Mouse (Mus musculus): ENCODE measurements around the gene St3gal3. TPM values are rescaled to one million over a fixed set of nuclear protein-coding genes. Genes with fewer than 3 reads are reported as not detected.

The St3gal3 gene
- polyA plus RNA-seq, 2 experiments: 0.85 to 3.2 TPM

DNA sequence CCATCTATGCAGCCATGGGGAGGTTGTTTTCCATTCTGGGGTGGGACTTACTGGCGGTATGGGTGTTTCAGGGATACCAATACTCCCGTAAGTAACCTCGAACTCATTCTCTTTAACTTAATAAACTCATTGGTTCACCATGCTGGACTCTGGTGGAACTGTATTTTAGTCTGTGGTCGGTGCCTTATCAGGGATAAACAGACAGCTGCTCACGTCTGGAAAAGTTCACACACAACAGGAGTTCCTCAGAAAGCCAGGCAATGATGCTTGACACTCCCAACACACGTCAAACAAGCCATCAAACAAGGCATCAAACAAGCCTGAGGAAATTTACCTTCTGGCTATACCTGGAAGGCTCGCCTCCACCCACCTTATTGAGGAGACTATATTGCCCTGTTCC is 19.6 kb downstream of the St3gal3 start:
- Histone ChIP-seq H3K36me3 (replicated peaks; ENCODE audit: control insufficient read depth, insufficient read depth, low read depth) (no peaks in the 10 kb centered on the region), H3K9me3 (ENCODE audit: control insufficient read depth, low read length) (no peaks in the 10 kb centered on the region), H3K4me3 (ENCODE audit: insufficient read depth in 1 of 2, low read depth in 2 of 2, low read length in 2 of 2) (no peak overlapping the region), H3K9ac (replicated peaks) (no peak overlapping the region), H3K4me1 (replicated peaks; ENCODE audit: control insufficient read depth in 2 of 2, insufficient read depth in 2 of 2, low read length in 1 of 2) (peaks cover 3 to 8% of the 10 kb centered on the region in 2 experiments), H3K27ac (no peak overlapping the region), H3K27me3 (ENCODE audit: control insufficient read depth, insufficient read depth, low read length) (no peaks in the 10 kb centered on the region), H3K4me2 (ENCODE audit: low read depth) (no peak overlapping the region)
- 38% methylated on average over 7 of the region's 7 CpGs for WGBS (ENCODE audit: insufficient replicate concordance)
- no peak for DNase-seq (ENCODE audit: low read depth in 3 of 3, low spot score in 3 of 3)
- TF ChIP-seq EP300 (IDR thresholded peaks at IDR 0.05; ENCODE audit: low read depth) (no peak), CTCF (IDR thresholded peaks at IDR 0.05; ENCODE audit: low read depth) (no peak)
- ATAC-seq (ENCODE audit: insufficient read depth): peak; percentile 23; the same call in 1 of the 2 replicates

DNA sequence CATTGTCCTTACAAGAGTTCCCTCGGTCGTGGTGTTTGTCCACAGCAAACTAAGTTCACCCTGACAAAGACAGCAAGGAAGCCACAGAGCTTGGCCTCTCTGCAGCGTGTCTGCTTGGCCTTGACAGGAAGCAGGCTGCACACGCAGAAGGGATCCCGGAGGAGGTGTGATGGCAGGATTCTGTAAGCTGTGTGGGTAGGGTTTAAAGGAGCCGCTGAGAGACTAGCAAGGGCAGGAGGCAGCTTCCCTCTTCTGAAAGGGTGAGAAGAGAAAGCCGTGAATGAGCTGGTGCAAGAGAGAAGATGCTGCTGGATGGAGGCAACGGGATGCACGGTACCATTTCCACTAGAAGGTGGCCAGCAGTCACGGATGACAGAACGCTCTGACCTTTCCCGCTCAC is 22.1 kb downstream of the St3gal3 start:
- H3K4me3 ChIP-seq (ENCODE audit: insufficient read depth in 1 of 2, low read depth in 2 of 2, low read length in 2 of 2): no peak overlapping the region
- no peaks in the 10 kb centered on the region for H3K9me3 ChIP-seq (ENCODE audit: control insufficient read depth, low read length)
- no peaks in the 10 kb centered on the region for H3K36me3 ChIP-seq (replicated peaks; ENCODE audit: control insufficient read depth, insufficient read depth, low read depth)
- H3K4me1 ChIP-seq (replicated peaks; ENCODE audit: control insufficient read depth in 2 of 2, insufficient read depth in 2 of 2, low read length in 1 of 2): peaks cover 19 to 25% of the 10 kb centered on the region in 2 experiments
- H3K4me2 ChIP-seq (ENCODE audit: low read depth): no peak overlapping the region
- WGBS (ENCODE audit: insufficient replicate concordance): 70% methylated on average over 12 of the region's 12 CpGs
- no peak overlapping the region for H3K9ac ChIP-seq (replicated peaks)
- no peak for TF ChIP-seq EP300 (IDR thresholded peaks at IDR 0.05; ENCODE audit: low read depth)
- TF ChIP-seq CTCF (IDR thresholded peaks at IDR 0.05; ENCODE audit: low read depth): no peak
- H3K27me3 ChIP-seq (ENCODE audit: control insufficient read depth, insufficient read depth, low read length): no peaks in the 10 kb centered on the region
- no peak for ATAC-seq (ENCODE audit: insufficient read depth)
- H3K27ac ChIP-seq: no peak overlapping the region
- DNase-seq (ENCODE audit: low read depth in 3 of 3, low spot score in 3 of 3): no peak

DNA sequence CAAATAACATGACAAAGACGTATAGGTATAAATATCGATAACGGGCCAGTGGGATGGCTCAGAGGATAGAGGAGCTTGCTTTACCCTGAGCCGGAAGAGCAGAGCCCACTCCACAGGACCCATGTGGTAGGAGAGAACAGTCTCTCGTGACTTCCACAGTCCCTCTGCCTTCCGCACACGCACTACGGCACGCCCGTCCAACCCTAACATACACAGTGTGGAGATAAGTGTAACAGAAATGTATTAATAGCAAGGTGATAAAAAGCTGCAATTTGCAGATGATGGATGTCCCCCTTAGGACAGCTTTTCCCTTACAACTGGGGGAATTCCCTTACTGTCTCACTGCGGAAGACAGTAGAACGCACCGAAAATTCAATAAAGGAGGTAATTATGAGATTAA is 25.1 kb downstream of the St3gal3 start:
- H3K27me3 ChIP-seq (ENCODE audit: control insufficient read depth, insufficient read depth, low read length): no peaks in the 10 kb centered on the region
- WGBS (ENCODE audit: insufficient replicate concordance): 38% methylated on average over 13 of the region's 13 CpGs
- TF ChIP-seq CTCF (IDR thresholded peaks at IDR 0.05; ENCODE audit: low read depth): no peak
- TF ChIP-seq EP300 (IDR thresholded peaks at IDR 0.05; ENCODE audit: low read depth): peak; percentile 62
- no peak overlapping the region for H3K9ac ChIP-seq (replicated peaks)
- no peak for DNase-seq (ENCODE audit: low read depth in 3 of 3, low spot score in 3 of 3)
- peak overlapping the region; percentile 43; the same call in 1 of the 2 replicates for H3K27ac ChIP-seq
- peak overlapping the region; percentile 56 for H3K4me2 ChIP-seq (ENCODE audit: low read depth)
- H3K9me3 ChIP-seq (ENCODE audit: control insufficient read depth, low read length): no peaks in the 10 kb centered on the region
- no peak overlapping the region for H3K4me3 ChIP-seq (ENCODE audit: insufficient read depth in 1 of 2, low read depth in 2 of 2, low read length in 2 of 2)
- peak; percentile 79 for ATAC-seq (ENCODE audit: insufficient read depth)
- no peaks in the 10 kb centered on the region for H3K36me3 ChIP-seq (replicated peaks; ENCODE audit: control insufficient read depth, insufficient read depth, low read depth)
- peaks cover 16 to 18% of the 10 kb centered on the region in 2 experiments for H3K4me1 ChIP-seq (replicated peaks; ENCODE audit: control insufficient read depth in 2 of 2, insufficient read depth in 2 of 2, low read length in 1 of 2)

DNA sequence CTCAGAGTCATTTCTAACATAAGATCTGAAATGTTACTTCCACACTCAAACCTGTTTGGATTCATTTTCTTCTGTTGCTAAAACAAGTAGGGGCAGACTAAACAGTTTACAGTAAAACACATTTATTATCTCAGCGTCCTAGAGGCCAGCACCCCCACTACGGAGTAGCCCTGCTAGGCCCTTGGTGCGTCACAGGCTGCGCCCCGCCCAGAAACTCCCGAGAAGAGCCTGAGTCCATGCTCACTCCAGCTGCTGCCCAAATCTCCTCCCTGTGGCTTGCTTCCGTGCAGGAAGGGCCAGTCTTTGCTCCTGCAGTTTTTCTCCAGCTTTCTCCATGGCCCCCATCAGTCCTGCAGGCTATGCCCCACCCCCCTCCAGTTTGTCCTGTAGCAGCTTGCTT is 25.9 kb downstream of the St3gal3 start:
- no peak overlapping the region for H3K9ac ChIP-seq (replicated peaks)
- peaks cover 16 to 17% of the 10 kb centered on the region in 2 experiments for H3K4me1 ChIP-seq (replicated peaks; ENCODE audit: control insufficient read depth in 2 of 2, insufficient read depth in 2 of 2, low read length in 1 of 2)
- H3K9me3 ChIP-seq (ENCODE audit: control insufficient read depth, low read length): no peaks in the 10 kb centered on the region
- H3K27ac ChIP-seq: no peak overlapping the region; the same call in 1 of the 2 replicates
- no peak overlapping the region for H3K4me3 ChIP-seq (ENCODE audit: insufficient read depth in 1 of 2, low read depth in 2 of 2, low read length in 2 of 2)
- WGBS (ENCODE audit: insufficient replicate concordance): 46% methylated on average over 7 of the region's 7 CpGs
- no peak for TF ChIP-seq EP300 (IDR thresholded peaks at IDR 0.05; ENCODE audit: low read depth)
- TF ChIP-seq CTCF (IDR thresholded peaks at IDR 0.05; ENCODE audit: low read depth): no peak
- peak; percentile 45; the same call in 1 of the 2 replicates for ATAC-seq (ENCODE audit: insufficient read depth)
- DNase-seq (ENCODE audit: low read depth in 3 of 3, low spot score in 3 of 3): no peak
- H3K36me3 ChIP-seq (replicated peaks; ENCODE audit: control insufficient read depth, insufficient read depth, low read depth): no peaks in the 10 kb centered on the region
- peak overlapping the region; percentile 56 for H3K4me2 ChIP-seq (ENCODE audit: low read depth)
- H3K27me3 ChIP-seq (ENCODE audit: control insufficient read depth, insufficient read depth, low read length): no peaks in the 10 kb centered on the region

DNA sequence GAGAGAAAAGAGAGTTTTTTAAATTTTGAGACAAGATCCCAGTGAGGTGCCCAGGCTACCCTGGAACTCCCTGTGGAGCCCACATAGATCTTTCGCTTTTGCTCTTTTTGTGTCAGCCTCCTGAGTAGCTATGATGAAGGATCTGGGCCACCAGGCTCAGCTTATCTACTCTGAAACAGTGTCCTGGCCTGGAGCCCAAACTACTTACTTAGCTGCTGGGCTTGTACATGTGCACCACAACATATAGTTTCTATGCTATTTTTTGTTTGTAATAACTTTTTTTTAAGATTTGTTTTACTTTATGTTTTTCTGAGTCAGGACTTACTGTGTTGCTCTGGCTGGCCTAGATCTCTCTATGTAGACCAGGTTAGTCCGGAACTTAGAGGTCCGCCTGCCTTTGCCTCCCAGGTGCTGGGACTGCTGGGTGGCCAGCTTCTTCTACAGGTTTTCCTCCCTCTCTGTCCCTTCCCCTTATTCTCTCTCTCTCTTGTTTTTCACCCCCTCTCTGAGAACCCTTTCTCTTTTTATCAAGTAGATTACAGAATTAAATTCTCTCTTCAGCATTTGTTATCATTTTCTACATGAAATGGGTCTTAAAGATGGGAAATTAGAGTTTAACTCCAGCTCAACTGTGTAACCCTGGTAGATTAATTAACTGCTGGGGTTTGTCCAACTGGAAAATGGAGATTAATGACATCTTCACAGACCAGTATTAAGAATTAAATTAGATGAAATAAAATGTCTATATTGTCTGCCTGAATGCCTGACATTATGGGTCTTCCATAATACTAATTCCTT is 29.3 kb downstream of the St3gal3 start:
- TF ChIP-seq EP300 (IDR thresholded peaks at IDR 0.05; ENCODE audit: low read depth): no peak; the same call in 1 of the 2 replicates
- no peak for TF ChIP-seq CTCF (IDR thresholded peaks at IDR 0.05; ENCODE audit: low read depth)
- no peak overlapping the region; the same call in 1 of the 2 replicates for H3K27ac ChIP-seq
- peak; percentile 61; the same call in 1 of the 2 replicates for ATAC-seq (ENCODE audit: insufficient read depth)
- peaks cover 16 to 17% of the 10 kb centered on the region in 2 experiments for H3K4me1 ChIP-seq (replicated peaks; ENCODE audit: control insufficient read depth in 2 of 2, insufficient read depth in 2 of 2, low read length in 1 of 2)
- no peaks in the 10 kb centered on the region for H3K27me3 ChIP-seq (ENCODE audit: control insufficient read depth, insufficient read depth, low read length)
- WGBS (ENCODE audit: insufficient replicate concordance): 50% methylated on average over 3 of the region's 3 CpGs
- no peak overlapping the region for H3K9ac ChIP-seq (replicated peaks)
- H3K36me3 ChIP-seq (replicated peaks; ENCODE audit: control insufficient read depth, insufficient read depth, low read depth): no peaks in the 10 kb centered on the region
- H3K4me2 ChIP-seq (ENCODE audit: low read depth): no peak overlapping the region
- H3K9me3 ChIP-seq (ENCODE audit: control insufficient read depth, low read length): no peaks in the 10 kb centered on the region
- no peak overlapping the region for H3K4me3 ChIP-seq (ENCODE audit: insufficient read depth in 1 of 2, low read depth in 2 of 2, low read length in 2 of 2)
- no peak for DNase-seq (ENCODE audit: low read depth in 3 of 3, low spot score in 3 of 3)
